25 mouse cellular contexts compared by ENCODE assay signal in genomic region chr1:104625528-104625927, GRCm38 (mm10).
DNase-seq lines count a peak whose midpoint lies in the region; ATAC-seq and TF ChIP-seq lines count a peak whose summit lies in the region.
"Had no signal": no experiment of that assay in that cellular context is flagged by ENCODE, and none has a peak within 500 bp of the region (broad histone marks: within the 10 kb centered on the region; RNA-seq: fewer than 3 reads in every experiment).

No protein-coding gene starts in this region.

- no peak for ATAC-seq in forebrain, postnatal 0 days
- ATAC-seq in forebrain, embryonic 15.5 days (replicated peaks), result no peak
- no peak for ATAC-seq in kidney, postnatal 0 days (replicated peaks; ENCODE audit: low FRiP score, low read depth)
- ATAC-seq: forebrain, embryonic 13.5 days; liver, postnatal 0 days had no signal

- 60% methylated on average over 2 of the region's 2 CpGs for WGBS in forebrain, postnatal 0 days
- 61% methylated on average over 2 of the region's 2 CpGs for WGBS in forebrain, embryonic 15.5 days
- 72% methylated on average over 2 of the region's 2 CpGs for WGBS in kidney, postnatal 0 days

- peak; percentile 35; the same call in 1 of the 2 replicates for TF ChIP-seq CTCF in forebrain, postnatal 0 days (IDR thresholded peaks at IDR 0.05; ENCODE audit: low read depth)
- TF ChIP-seq CTCF in kidney, postnatal 0 days (IDR thresholded peaks at IDR 0.05; ENCODE audit: low read depth), result peak; percentile 37; the same call in 1 of the 2 replicates
- TF ChIP-seq CTCF in brain, embryonic 14.5 days (IDR thresholded peaks at IDR 0.05; ENCODE audit: borderline replicate concordance, extremely low read depth, insufficient read depth, insufficient read length), result no peak

- H3K4me2 ChIP-seq in forebrain, postnatal 0 days (ENCODE audit: low read depth), result no peak overlapping the region
- H3K4me2 ChIP-seq in forebrain, embryonic 15.5 days (replicated peaks), result no peak overlapping the region
- H3K4me2 ChIP-seq in kidney, postnatal 0 days (ENCODE audit: low read length), result no peak overlapping the region
- H3K4me2 ChIP-seq: forebrain, embryonic 13.5 days; heart, embryonic 15.5 days; hindbrain, embryonic 15.5 days; limb, embryonic 12.5 days; liver, embryonic 11.5 days; midbrain, embryonic 12.5 days; neural tube, embryonic 12.5 days had no signal

- no peaks in the 10 kb centered on the region for H3K4me1 ChIP-seq in forebrain, postnatal 0 days (ENCODE audit: insufficient read depth)
- no peaks in the 10 kb centered on the region for H3K4me1 ChIP-seq in forebrain, embryonic 15.5 days
- H3K4me1 ChIP-seq in kidney, postnatal 0 days (replicated peaks; ENCODE audit: insufficient read depth, low read length), result no peaks in the 10 kb centered on the region
- H3K4me1 ChIP-seq: forebrain, embryonic 13.5 days; heart, embryonic 15.5 days; hindbrain, embryonic 15.5 days; limb, embryonic 12.5 days; midbrain, embryonic 12.5 days; neural tube, embryonic 12.5 days had no signal

- no peak for TF ChIP-seq POLR2A in brain, embryonic 14.5 days (IDR thresholded peaks at IDR 0.05; ENCODE audit: borderline replicate concordance, extremely low read depth, insufficient read depth, insufficient read length, poor library complexity, severe bottlenecking)

- no peaks in the 10 kb centered on the region for H3K9me3 ChIP-seq in forebrain, postnatal 0 days (ENCODE audit: low read length)
- no peaks in the 10 kb centered on the region for H3K9me3 ChIP-seq in forebrain, embryonic 15.5 days
- no peaks in the 10 kb centered on the region for H3K9me3 ChIP-seq in kidney, postnatal 0 days (replicated peaks; ENCODE audit: low read length)
- H3K9me3 ChIP-seq: forebrain, embryonic 13.5 days; G1E; heart, embryonic 15.5 days; hindbrain, embryonic 15.5 days; limb, embryonic 12.5 days; midbrain, embryonic 12.5 days; neural tube, embryonic 12.5 days had no signal

- no peaks in the 10 kb centered on the region for H3K27me3 ChIP-seq in forebrain, postnatal 0 days (ENCODE audit: insufficient read depth, low read length)
- no peaks in the 10 kb centered on the region for H3K27me3 ChIP-seq in forebrain, embryonic 15.5 days
- no peaks in the 10 kb centered on the region for H3K27me3 ChIP-seq in kidney, postnatal 0 days (ENCODE audit: insufficient read depth, low read length)
- H3K27me3 ChIP-seq: CH12.LX; forebrain, embryonic 13.5 days; heart, embryonic 15.5 days; hindbrain, embryonic 15.5 days; limb, embryonic 12.5 days; midbrain, embryonic 12.5 days; neural tube, embryonic 12.5 days had no signal

- H3K36me3 ChIP-seq in forebrain, postnatal 0 days (ENCODE audit: insufficient read depth), result no peaks in the 10 kb centered on the region
- no peaks in the 10 kb centered on the region for H3K36me3 ChIP-seq in forebrain, embryonic 15.5 days
- H3K36me3 ChIP-seq in kidney, postnatal 0 days (ENCODE audit: insufficient read depth, low read length), result no peaks in the 10 kb centered on the region
- H3K36me3 ChIP-seq: G1E; heart, embryonic 15.5 days; hindbrain, embryonic 15.5 days; limb, embryonic 12.5 days; midbrain, embryonic 12.5 days; neural tube, embryonic 12.5 days had no signal

- H3K9ac ChIP-seq in forebrain, postnatal 0 days, result no peak overlapping the region
- no peak overlapping the region for H3K9ac ChIP-seq in forebrain, embryonic 15.5 days (replicated peaks)
- no peak overlapping the region for H3K9ac ChIP-seq in kidney, postnatal 0 days (ENCODE audit: low read depth, low read length)
- H3K9ac ChIP-seq: forebrain, embryonic 13.5 days; heart, embryonic 15.5 days; hindbrain, embryonic 15.5 days; limb, embryonic 12.5 days; liver, postnatal 0 days; midbrain, embryonic 12.5 days; neural tube, embryonic 12.5 days had no signal

- H3K27ac ChIP-seq in forebrain, postnatal 0 days (ENCODE audit: low read depth, low read length), result no peak overlapping the region
- H3K27ac ChIP-seq in forebrain, embryonic 15.5 days (replicated peaks), result no peak overlapping the region
- no peak overlapping the region for H3K27ac ChIP-seq in kidney, postnatal 0 days
- H3K27ac ChIP-seq: forebrain, embryonic 13.5 days; heart, embryonic 15.5 days; hindbrain, embryonic 15.5 days; limb, embryonic 12.5 days; midbrain, embryonic 12.5 days; neural tube, embryonic 12.5 days had no signal

- DNase-seq in forebrain, postnatal 0 days, result no peak
- DNase-seq in kidney, postnatal 0 days (ENCODE audit: low spot score), result no peak
- no peak for DNase-seq in kidney, adult 9 months
- DNase-seq in Muller cell, postnatal 12 days (ENCODE audit: inconsistent ontology term), result peak; percentile 36
- DNase-seq in brain, embryonic 14.5 days (ENCODE audit: low read depth), result peak; percentile 32
- DNase-seq in spleen, adult 18-20 months, result no peak
- DNase-seq: adrenal gland, adult 8-10 months; B cell, adult 2 months; cerebellum, adult 8-10 months; gastrocnemius, postnatal 25 days; heart, postnatal 4 days; kidney, adult 11 months; liver, postnatal 0 days; lung, postnatal 14 days; thymus, postnatal 36 days had no signal

- H3K4me3 ChIP-seq in forebrain, postnatal 0 days (ENCODE audit: low read depth, low read length), result no peak overlapping the region
- no peak overlapping the region for H3K4me3 ChIP-seq in forebrain, embryonic 15.5 days
- no peak overlapping the region for H3K4me3 ChIP-seq in kidney, postnatal 0 days (replicated peaks; ENCODE audit: low read depth, low read length)
- H3K4me3 ChIP-seq: forebrain, embryonic 13.5 days; heart, embryonic 15.5 days; hindbrain, embryonic 15.5 days; limb, embryonic 12.5 days; midbrain, embryonic 12.5 days; neural tube, embryonic 12.5 days had no signal

Comparison
In these comparisons a context has a peak if more than half of its experiments do, and no peak if none do; other contexts are left out.
1. DNase-seq: peak in Muller cell, postnatal 12 days (single experiment) and brain, embryonic 14.5 days (single experiment); none in forebrain, postnatal 0 days (single experiment), kidney, postnatal 0 days (single experiment), kidney, adult 9 months (single experiment) and spleen, adult 18-20 months (0 of 2).